Mouse (Mus musculus): ENCODE results near the gene Slc30a5. TPM values are rescaled to one million over a fixed set of nuclear protein-coding genes. Genes with fewer than 3 reads are reported as not detected.

Slc30a5 gene
- 10 to 100 TPM; 50.6 to 55.0 TPM for polyA plus RNA-seq (2017; shearing (Covaris generic))

GRCm38 (mm10) chr13:100832741-100833639 is at the start of gene Slc30a5:
Slc30a5 (minus strand) TSS chr13:100833427.

DNA sequence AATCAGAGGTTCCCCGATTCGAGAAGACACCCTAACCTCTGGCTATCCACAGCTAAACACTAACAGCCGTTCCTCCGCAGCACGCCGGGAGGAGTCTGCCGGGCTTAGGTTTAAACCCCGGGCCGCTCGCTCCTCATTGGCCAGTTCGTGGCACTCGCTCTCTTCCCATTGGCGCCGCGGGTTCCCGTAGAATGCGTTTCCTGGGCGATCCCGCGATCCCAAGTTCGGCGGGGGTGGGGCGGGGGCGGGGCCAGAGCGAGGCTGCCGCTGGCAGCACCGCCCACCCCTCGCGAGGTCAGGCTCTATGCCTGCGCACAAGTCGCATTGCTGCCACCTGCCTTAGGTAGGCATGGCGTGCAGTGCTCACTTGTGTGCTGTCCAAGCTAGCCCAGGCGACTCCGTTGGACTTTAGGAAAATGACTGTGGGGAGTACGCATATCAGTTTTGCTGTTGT is 46.8 kb downstream of the Slc30a5 start, which contains the start of gene Ccnb1:
Ccnb1 (minus strand) TSS at position 157 of the 454 bp plus-strand sequence.

GRCm38 (mm10) chr13:100775252-100776055 is 57.8 kb downstream of the Slc30a5 start, which contains the start of gene Cenph:
Cenph (minus strand) TSS chr13:100775899.

Other genes with a start within 250 kb of the Slc30a5 start
- gene Marveld2, start 216.5 kb downstream of the Slc30a5 start, polyA plus RNA-seq (2017; shearing (Covaris generic)) = 10 to 100 TPM in 1 of 2 experiments, 1 to 10 TPM in 1; 9.3 to 11.7 TPM
- gene Ak6, start 182.4 kb downstream of the Slc30a5 start, polyA plus RNA-seq (2017; shearing (Covaris generic)) = 100 to 1,000 TPM; 100 to 126 TPM
- gene Rad17, start 182.4 kb downstream of the Slc30a5 start, polyA plus RNA-seq (2017; shearing (Covaris generic)) = 10 to 100 TPM; 24.5 to 30.6 TPM
- 1 to 10 TPM; 2.8 to 6.3 TPM for gene Taf9, start 181.8 kb downstream of the Slc30a5 start, polyA plus RNA-seq (2017; shearing (Covaris generic))
- gene Ccdc125, start 163.7 kb downstream of the Slc30a5 start, polyA plus RNA-seq (2017; shearing (Covaris generic)) = 10 to 100 TPM; 23.1 to 26.7 TPM
- gene Cdk7, start 102.5 kb downstream of the Slc30a5 start, polyA plus RNA-seq (2017; shearing (Covaris generic)) = 10 to 100 TPM; 80.4 to 85.6 TPM
- gene Mrps36, start 88.8 kb downstream of the Slc30a5 start, polyA plus RNA-seq (2017; shearing (Covaris generic)) = 10 to 100 TPM; 81.1 to 88.2 TPM
- 1 to 10 TPM; 2.1 to 3.7 TPM for gene Cenph, start 57.5 kb downstream of the Slc30a5 start, polyA plus RNA-seq (2017; shearing (Covaris generic))
- 1 to 10 TPM; 2.4 to 4.6 TPM for gene Ccnb1, start 46.9 kb downstream of the Slc30a5 start, polyA plus RNA-seq (2017; shearing (Covaris generic))